Mouse (Mus musculus) erythroblast, embryonic 14.5 days (primary cell): Measurements from ENCODE around the gene Lrsam1. TPM values are rescaled to one million over a fixed set of nuclear protein-coding genes. Genes with fewer than 3 reads are reported as not detected.

Experiments used
- H3K27me3 ChIP-seq: 2 replicates; pipeline ENCODE4 v1.6.1; 2012; ENCODE audit warnings: inconsistent platforms; ENCODE audit not compliant: control insufficient read depth
- H3K36me3 ChIP-seq: 2 replicates; pipeline ENCODE4 v1.6.1; 2012; ENCODE audit warnings: mild to moderate bottlenecking, inconsistent platforms; ENCODE audit not compliant: control insufficient read depth
- H3K4me1 ChIP-seq: 2 replicates; pipeline ENCODE4 v1.6.1; 2012; ENCODE audit warnings: inconsistent platforms; ENCODE audit not compliant: control insufficient read depth
- H3K4me3 ChIP-seq: replicated peaks from 2 replicates; pipeline ENCODE3; 2012; ENCODE audit warnings: moderate library complexity, mild to moderate bottlenecking, inconsistent platforms
- H3K9me3 ChIP-seq: 2 replicates; pipeline ENCODE4 v1.6.1; 2012; ENCODE audit warnings: low read length, inconsistent platforms, mixed read lengths; ENCODE audit not compliant: control insufficient read depth
- GATA1 ChIP-seq: IDR thresholded peaks from 2 replicates; pipeline ENCODE4 v1.6.1; 2012; ENCODE audit warnings: low read length, inconsistent platforms, mixed read lengths
- TAL1 ChIP-seq: IDR thresholded peaks from 3 replicates; pipeline ENCODE4 v1.6.1; 2012; ENCODE audit warnings: low read length, inconsistent platforms, mixed read lengths
- polyA plus RNA-seq: library from polyadenylated mRNA; stranded (reverse); fragments of >175 nt; gene quantifications from 2 replicates; pipeline ENCODE4 v1.2.3, GENCODE M21; 2012

Lrsam1 gene
- polyA plus RNA-seq, 1 experiment, result 0.18 TPM

GRCm38 (mm10) chr2:32931730-32932129, 29.7 kb downstream of the Lrsam1 start:
- Histone ChIP-seq H3K36me3 (peaks cover 22% of the 10 kb centered on the region), H3K4me3 (no peak overlapping the region)
- TF ChIP-seq TAL1 (no peak), GATA1 (no peak)

GRCm38 (mm10) chr2:32928947-32929829, 32.2 kb downstream of the Lrsam1 start:
- peaks cover 11% of the 10 kb centered on the region; the same call in 1 of the 2 replicates for H3K36me3 ChIP-seq
- H3K9me3 ChIP-seq, result no peaks in the 10 kb centered on the region
- H3K4me3 ChIP-seq, result no peak overlapping the region
- no peaks in the 10 kb centered on the region for H3K27me3 ChIP-seq
- TF ChIP-seq GATA1, result no peak
- no peak for TF ChIP-seq TAL1
- no peaks in the 10 kb centered on the region for H3K4me1 ChIP-seq

More at GRCm38 (mm10) chr2:32931730-32932129, 29.7 kb downstream of the Lrsam1 start:
- no peaks in the 10 kb centered on the region for H3K27me3 ChIP-seq
- no peaks in the 10 kb centered on the region for H3K4me1 ChIP-seq
- no peaks in the 10 kb centered on the region for H3K9me3 ChIP-seq

- TF ChIP-seq TAL1 (no peak), GATA1 (no peak)
- no peaks in the 10 kb centered on the region for H3K9me3 ChIP-seq
- no peaks in the 10 kb centered on the region for H3K4me1 ChIP-seq
- peaks cover 12% of the 10 kb centered on the region; the same call in 1 of the 2 replicates for H3K36me3 ChIP-seq
- H3K4me3 ChIP-seq, result no peak overlapping the region
- H3K27me3 ChIP-seq, result no peaks in the 10 kb centered on the region
These were observed 33.0 kb downstream of the Lrsam1 start for GRCm38 (mm10) chr2:32928235-32928946.

GRCm38 (mm10) chr2:32927624-32928234, 33.7 kb downstream of the Lrsam1 start:
- H3K9me3 ChIP-seq, result no peaks in the 10 kb centered on the region
- H3K36me3 ChIP-seq, result peaks cover 10% of the 10 kb centered on the region; the same call in 1 of the 2 replicates
- H3K27me3 ChIP-seq, result no peaks in the 10 kb centered on the region
- no peak for TF ChIP-seq TAL1
- no peak for TF ChIP-seq GATA1
- no peaks in the 10 kb centered on the region for H3K4me1 ChIP-seq
- no peak overlapping the region for H3K4me3 ChIP-seq

- TF ChIP-seq TAL1 (no peak), GATA1 (no peak)
- Histone ChIP-seq H3K4me1 (no peaks in the 10 kb centered on the region), H3K36me3 (peaks cover 15% of the 10 kb centered on the region; the same call in 1 of the 2 replicates), H3K9me3 (no peaks in the 10 kb centered on the region), H3K27me3 (no peaks in the 10 kb centered on the region), H3K4me3 (no peak overlapping the region)
These were observed 34.9 kb downstream of the Lrsam1 start for GRCm38 (mm10) chr2:32926330-32927075.

- Histone ChIP-seq H3K9me3 (no peaks in the 10 kb centered on the region), H3K4me3 (no peak overlapping the region), H3K36me3 (peaks cover 18% of the 10 kb centered on the region; the same call in 1 of the 2 replicates), H3K4me1 (no peaks in the 10 kb centered on the region), H3K27me3 (no peaks in the 10 kb centered on the region)
- TF ChIP-seq TAL1, result no peak
- no peak for TF ChIP-seq GATA1
These were observed 37.0 kb downstream of the Lrsam1 start for GRCm38 (mm10) chr2:32924306-32924844.

- Histone ChIP-seq H3K9me3 (no peaks in the 10 kb centered on the region), H3K4me1 (no peaks in the 10 kb centered on the region), H3K27me3 (no peaks in the 10 kb centered on the region), H3K4me3 (no peak overlapping the region), H3K36me3 (peaks cover 18% of the 10 kb centered on the region; the same call in 1 of the 2 replicates)
- TF ChIP-seq GATA1 (no peak), TAL1 (no peak)
These were observed 37.7 kb downstream of the Lrsam1 start for GRCm38 (mm10) chr2:32923551-32924250.

- H3K36me3 ChIP-seq, result peaks cover 18% of the 10 kb centered on the region; the same call in 1 of the 2 replicates
- H3K27me3 ChIP-seq, result no peaks in the 10 kb centered on the region
- H3K9me3 ChIP-seq, result no peaks in the 10 kb centered on the region
- no peak overlapping the region for H3K4me3 ChIP-seq
- peaks cover 2% of the 10 kb centered on the region; the same call in 1 of the 2 replicates for H3K4me1 ChIP-seq
- TF ChIP-seq TAL1 (no peak), GATA1 (no peak)
These were observed 38.9 kb downstream of the Lrsam1 start for GRCm38 (mm10) chr2:32922564-32922963.
